Mouse (Mus musculus) frontal cortex, adult (tissue): ENCODE measurements around the gene Lhx1.

Source experiments
- ATAC-seq: cut with Nextera tagmentation; 2 replicates; pipeline ENCODE4 v1.9.2; 2017; ENCODE audit warnings: mild to moderate bottlenecking, moderate library complexity, mixed read lengths; ENCODE audit not compliant: low TSS enrichment

The Lhx1 gene

DNA sequence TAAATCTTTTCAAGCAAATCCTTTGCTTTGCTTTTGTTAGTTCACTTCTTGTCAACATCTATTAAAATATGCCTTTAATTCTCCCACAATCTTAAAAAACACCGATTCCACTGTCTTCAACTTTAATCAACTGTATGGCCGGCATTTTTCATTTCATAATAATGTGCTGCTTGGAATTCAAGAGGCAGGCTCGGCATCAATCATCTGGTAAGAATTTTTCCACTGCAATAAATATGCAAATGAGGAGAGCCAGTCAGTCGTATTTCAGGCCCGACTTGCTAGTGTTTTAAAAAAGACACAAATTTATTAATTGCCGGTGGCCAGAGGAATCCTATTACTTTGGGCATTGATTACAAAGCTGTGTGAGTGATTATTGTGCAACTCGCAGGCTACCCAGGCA lies 43.7 kb downstream of the Lhx1 start:
- ATAC-seq, result no peak

DNA sequence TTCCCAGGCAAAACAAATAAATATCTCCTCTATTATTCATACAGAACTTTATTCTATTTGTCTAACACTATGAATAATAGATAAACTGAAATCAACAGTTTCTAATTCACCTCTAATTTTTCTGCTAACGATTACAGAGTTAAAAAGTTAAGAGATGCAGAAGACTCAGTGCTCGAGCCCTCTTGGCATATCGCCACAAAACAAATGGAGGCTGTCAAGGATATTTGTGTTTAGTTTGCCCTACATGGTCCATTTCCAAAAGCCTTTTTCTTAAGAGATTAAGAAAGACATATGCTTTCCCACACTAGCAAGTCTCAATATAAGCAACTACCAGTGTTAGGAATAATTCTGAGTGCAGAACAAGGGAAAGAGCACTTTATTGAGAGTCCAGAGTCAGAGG lies 44.9 kb downstream of the Lhx1 start:
- no peak for ATAC-seq

- ATAC-seq, result no peak
Observed at GRCm38 (mm10) chr11:84476641-84477040, 48.7 kb downstream of the Lhx1 start.

- no peak for ATAC-seq
Observed at GRCm38 (mm10) chr11:84475991-84476390, 49.3 kb downstream of the Lhx1 start.

- ATAC-seq, result no peak
Observed at GRCm38 (mm10) chr11:84473093-84473667, 52.2 kb downstream of the Lhx1 start.
